Mouse (Mus musculus) gastrocnemius, adult 2 months (tissue): ENCODE data around the gene Fbxw9. TPM values are rescaled to one million over a fixed set of nuclear protein-coding genes. Genes with fewer than 3 reads are reported as not detected.

Experiments used
- DNase-seq: peaks from one replicate; pipeline ENCODE4 v3.0.0; 2022
- H3K27ac ChIP-seq: fragments of 200-600 bp; 2 replicates; pipeline ENCODE4 v1.8.1; 2022; ENCODE audit warnings: mild to moderate bottlenecking
- H3K4me3 ChIP-seq: fragments of 200-600 bp; 2 replicates; pipeline ENCODE4 v1.8.1; 2022; ENCODE audit warnings: mild to moderate bottlenecking, moderate library complexity
- CTCF ChIP-seq: fragments of 200-600 bp; IDR thresholded peaks from 2 replicates; pipeline ENCODE4 v1.8.1; 2022; ENCODE audit warnings: antibody characterized with exemption, mild to moderate bottlenecking, moderate library complexity
- intact Hi-C: fragments of 180-260 bp; cut with DNase I; formaldehyde crosslinking; loops from one replicate; pipeline ENCODE4 v1.15.1; 2025
- total RNA-seq, 2 experiments: library from RNA; stranded (reverse); gene quantifications; 2 replicates each; pipeline ENCODE4 v1.2.3; 2021

Fbxw9 gene
- total RNA-seq, 2 experiments from 2014 or later: 1.4 to 1.5 TPM

- TF ChIP-seq CTCF: no peak
- no peak overlapping the region for H3K27ac ChIP-seq
- intact Hi-C loops: no loop called here
- no peak overlapping the region for H3K4me3 ChIP-seq
- DNase-seq: no peak
Observed at GRCm38 (mm10) chr8:85057367-85057766, 2.5 kb upstream of the Fbxw9 start.

- no peak for TF ChIP-seq CTCF
- H3K4me3 ChIP-seq: no peak overlapping the region
- H3K27ac ChIP-seq: no peak overlapping the region
- intact Hi-C loops: no loop called here
- no peak for DNase-seq
Observed at GRCm38 (mm10) chr8:85062603-85063002, 2.7 kb downstream of the Fbxw9 start.

- TF ChIP-seq CTCF: no peak
- intact Hi-C loops: no loop called here
- H3K27ac ChIP-seq: no peak overlapping the region
- no peak for DNase-seq
- H3K4me3 ChIP-seq: no peak overlapping the region
Observed at GRCm38 (mm10) chr8:85065213-85065612, 5.4 kb downstream of the Fbxw9 start.

GRCm38 (mm10) chr8:85067155-85067554 lies 7.3 kb downstream of the Fbxw9 start:
- TF ChIP-seq CTCF: no peak
- Histone ChIP-seq H3K4me3 (no peak overlapping the region), H3K27ac (no peak overlapping the region)
- no peak for DNase-seq
- intact Hi-C loops: no loop called here

- intact Hi-C loops: no loop called here
- no peak within 1 kb of the TSS for H3K27ac ChIP-seq
- no peak within 1 kb of the TSS for H3K4me3 ChIP-seq
- no peak for TF ChIP-seq CTCF
- DNase-seq: no peak
Observed at GRCm38 (mm10) chr8:85067982-85068381, 8.1 kb downstream of the Fbxw9 start, which contains the start of gene Gm5741. Gene Gm5741 (minus strand): TSS chr8:85067982.

GRCm38 (mm10) chr8:85071041-85071440 lies 11.2 kb downstream of the Fbxw9 start:
- Histone ChIP-seq H3K4me3 (peak overlapping the region; percentile 94), H3K27ac (peak overlapping the region; percentile 96)
- intact Hi-C loops: loop anchor here (5.0 to 10.0 kb wide), 3 partner anchors 94 to 334 kb away; partner anchors contain the start of genes Junb, Orc6 and Vps35
- no peak for DNase-seq
- TF ChIP-seq CTCF: no peak

GRCm38 (mm10) chr8:85071514-85072281 lies 11.8 kb downstream of the Fbxw9 start, which contains the start of gene Dhps:
Gene Dhps (plus strand): TSS chr8:85071757.
- intact Hi-C loops: loop anchor here (5.0 to 10.0 kb wide), 3 partner anchors 94 to 333 kb away; partner anchors contain the start of genes Junb, Orc6 and Vps35
- Histone ChIP-seq H3K27ac (peak within 1 kb of the TSS; percentile 96), H3K4me3 (peak within 1 kb of the TSS; percentile 94)
- DNase-seq: peak; percentile 94
- TF ChIP-seq CTCF: peak; percentile 30; the same call in 1 of the 2 replicates

GRCm38 (mm10) chr8:85072364-85072929 lies 12.6 kb downstream of the Fbxw9 start:
- intact Hi-C loops: loop anchor here (5.0 to 10.0 kb wide), 3 partner anchors 95 to 332 kb away; partner anchors contain the start of genes Junb, Orc6 and Vps35

GRCm38 (mm10) chr8:85073041-85073612 lies 13.3 kb downstream of the Fbxw9 start:
- Histone ChIP-seq H3K4me3 (no peak overlapping the region), H3K27ac (no peak overlapping the region)
- no peak for DNase-seq
- TF ChIP-seq CTCF: no peak
- intact Hi-C loops: loop anchor here (5.0 to 10.0 kb wide), 3 partner anchors 96 to 332 kb away; partner anchors contain the start of genes Junb, Orc6 and Vps35

More at GRCm38 (mm10) chr8:85072364-85072929, 12.6 kb downstream of the Fbxw9 start:
- Histone ChIP-seq H3K27ac (peak overlapping the region; percentile 96), H3K4me3 (peak overlapping the region; percentile 94)
- no peak for TF ChIP-seq CTCF
- no peak for DNase-seq

GRCm38 (mm10) chr8:85074167-85074566 lies 14.3 kb downstream of the Fbxw9 start:
- DNase-seq: no peak
- H3K4me3 ChIP-seq: no peak overlapping the region
- no peak for TF ChIP-seq CTCF
- intact Hi-C loops: loop anchor here (5.0 to 10.0 kb wide), 3 partner anchors 97 to 331 kb away; partner anchors contain the start of genes Junb, Orc6 and Vps35
- no peak overlapping the region for H3K27ac ChIP-seq

GRCm38 (mm10) chr8:85074617-85075016 lies 14.8 kb downstream of the Fbxw9 start:
- DNase-seq: no peak
- intact Hi-C loops: loop anchor here (5.0 to 10.0 kb wide), 3 partner anchors 97 to 330 kb away; partner anchors contain the start of genes Junb, Orc6 and Vps35
- no peak for TF ChIP-seq CTCF
- Histone ChIP-seq H3K27ac (no peak overlapping the region), H3K4me3 (no peak overlapping the region)

- Histone ChIP-seq H3K27ac (no peak overlapping the region), H3K4me3 (no peak overlapping the region)
- intact Hi-C loops: loop anchor here (2.0 to 10.0 kb wide), 3 partner anchors 95 to 329 kb away; partner anchors contain the start of genes Orc6 and Vps35
- DNase-seq: peak; percentile 60
- peak; percentile 51 for TF ChIP-seq CTCF
Observed at GRCm38 (mm10) chr8:85076001-85076400, 16.1 kb downstream of the Fbxw9 start.
